Mouse (Mus musculus): Measurements from ENCODE around the gene 1700018F24Rik.
"Not testable (repeated sequence)": the region's sequence is repeated elsewhere in the genome, so short reads cannot be mapped to it uniquely, and the experiment has no call there.

The 1700018F24Rik gene

GRCm38 (mm10) chr5:145083201-145083600 is 40.4 kb downstream of the 1700018F24Rik start:
- not testable (repeated sequence) for DNase-seq (ENCODE audit: low spot score)

- DNase-seq (ENCODE audit: low spot score) = peak; percentile 90
Measured at GRCm38 (mm10) chr5:145083632-145084451, 41.1 kb downstream of the 1700018F24Rik start, which contains the start of the genes Arpc1a and Kpna7. Gene Arpc1a, plus strand, starts transcription at chr5:145083830. Gene Kpna7, minus strand, starts transcription at chr5:145084030.

GRCm38 (mm10) chr5:145084822-145085221 is 42.0 kb downstream of the 1700018F24Rik start:
- DNase-seq (ENCODE audit: low spot score) = no peak

GRCm38 (mm10) chr5:145088186-145088585 is 45.4 kb downstream of the 1700018F24Rik start:
- DNase-seq (ENCODE audit: low spot score) = no peak

- DNase-seq (ENCODE audit: low spot score) = no peak
Measured at GRCm38 (mm10) chr5:145089878-145090277, 47.1 kb downstream of the 1700018F24Rik start.
